Mouse (Mus musculus) ES-E14 (cell line): ENCODE data around the gene Cfap157.

Experiments
- CHD2 ChIP-seq: IDR thresholded peaks from 2 replicates; pipeline ENCODE4 v1.6.1; 2014; ENCODE audit warnings: mild to moderate bottlenecking, low read depth, low read length, inconsistent platforms
- MAFK ChIP-seq: IDR thresholded peaks from 2 replicates; pipeline ENCODE4 v1.6.1; 2014; ENCODE audit warnings: mild to moderate bottlenecking, low read depth, low read length, inconsistent platforms; ENCODE audit not compliant: insufficient read depth
- ZC3H11A ChIP-seq: IDR thresholded peaks from 2 replicates; pipeline ENCODE4 v1.6.1; 2012; ENCODE audit warnings: low read depth, mild to moderate bottlenecking, inconsistent platforms, low read length, borderline replicate concordance

GRCm38 (mm10) chr2:32824181-32824580 is 40.0 kb upstream of the Cfap157 start:
- TF ChIP-seq MAFK (no peak), CHD2 (no peak), ZC3H11A (no peak)
